Mouse (Mus musculus) skeletal muscle tissue, postnatal 0 days (tissue): Measurements from ENCODE around the gene C4bp. TPM values are rescaled to one million over a fixed set of nuclear protein-coding genes. Genes with fewer than 3 reads are reported as not detected.

Experiments
- polyA plus RNA-seq: library from polyadenylated mRNA; unstranded; fragments of >200 nt; fragmentation: Nextera tagmentation; extraction: Ambion mirVana; gene quantifications from 2 replicates; pipeline ENCODE4 v1.2.1, GENCODE M21; 2015

C4bp gene
- not detected in 2 replicates for polyA plus RNA-seq

DNA sequence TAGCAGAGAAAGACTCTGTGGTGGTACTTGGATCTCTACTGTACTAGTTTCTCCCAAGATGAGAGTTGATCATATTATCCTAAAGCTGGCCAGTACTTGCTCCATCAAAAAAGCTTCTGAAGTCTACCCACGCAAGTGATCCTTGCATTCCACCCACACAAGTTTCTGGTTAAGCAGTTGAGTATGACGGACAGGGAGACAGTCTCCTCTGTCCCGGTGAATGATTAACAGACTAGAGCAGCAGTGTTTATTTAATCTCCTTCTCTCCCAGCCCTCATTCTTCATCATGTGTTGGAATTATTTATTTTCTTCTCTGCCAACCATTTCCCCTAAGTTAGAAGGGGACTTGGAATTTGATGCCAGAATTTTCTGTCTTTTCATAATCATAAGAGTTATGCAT lies at the start of gene C4bp:
Gene C4bp, minus strand, starts transcription at position 179 of the 400 bp plus-strand sequence.

DNA sequence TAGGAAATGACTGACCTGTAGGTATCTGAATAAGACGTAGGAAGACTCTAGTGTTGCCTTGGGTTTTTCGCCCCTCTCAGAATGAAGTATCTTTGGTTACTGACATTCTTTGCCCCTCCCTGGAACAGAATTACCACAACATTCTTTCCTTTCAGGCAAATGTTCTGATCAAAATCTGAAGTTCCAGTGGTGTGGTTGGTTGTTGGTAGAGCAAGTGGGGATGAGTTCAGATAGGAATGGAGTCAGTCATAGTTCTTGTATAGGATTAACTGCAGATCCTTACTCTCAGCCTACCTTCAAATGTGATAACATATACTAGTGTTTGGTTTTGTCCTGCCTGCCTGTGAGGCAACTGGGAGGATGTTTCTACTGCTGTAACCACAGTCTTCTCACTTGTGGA lies 31.9 kb downstream of the C4bp start, which contains the start of gene Zp3r:
Gene Zp3r, minus strand, starts transcription at position 101 of the 400 bp plus-strand sequence.

Other genes starting within 250 kb of the C4bp start
- not detected in 2 replicates for gene Cd55b, start 238.6 kb downstream of the C4bp start, polyA plus RNA-seq
- gene Cd55, start 198.9 kb downstream of the C4bp start, polyA plus RNA-seq = 13.4 and 17.9 TPM in 2 replicates
- gene Zp3r, start 32.0 kb downstream of the C4bp start, polyA plus RNA-seq = not detected in 2 replicates
- gene Gm29427, start 54.2 kb upstream of the C4bp start, polyA plus RNA-seq = not detected in 2 replicates
- 6.5 and 7.0 TPM in 2 replicates for gene Yod1, start 55.7 kb upstream of the C4bp start, polyA plus RNA-seq
- gene Pfkfb2, start 67.6 kb upstream of the C4bp start, polyA plus RNA-seq = 2.9 and 3.2 TPM in 2 replicates
- 0.54 and 1.1 TPM in 2 replicates for gene AA986860, start 70.3 kb upstream of the C4bp start, polyA plus RNA-seq
- gene Fcamr, start 139.3 kb upstream of the C4bp start, polyA plus RNA-seq = not detected in 2 replicates
- gene Pigr, start 165.1 kb upstream of the C4bp start, polyA plus RNA-seq = not detected in 2 replicates
- gene Fcmr, start 204.0 kb upstream of the C4bp start, polyA plus RNA-seq = not detected in 2 replicates
- not detected in 2 replicates for gene Il24, start 225.8 kb upstream of the C4bp start, polyA plus RNA-seq
- gene Il20, start 249.8 kb upstream of the C4bp start, polyA plus RNA-seq = not detected in 2 replicates